ENCODE assay signal across 8 mouse cellular contexts in genomic region chr8:105900941-105901616, GRCm38 (mm10). TPM values are rescaled to one million over a fixed set of nuclear protein-coding genes. Genes with fewer than 3 reads are reported as not detected.
DNase-seq lines count a peak whose midpoint lies in the region; ATAC-seq and TF ChIP-seq lines count a peak whose summit lies in the region.

No protein-coding gene starts in this region.

- no peaks in the 10 kb centered on the region for H3K36me3 ChIP-seq in thymus, adult 2 months (ENCODE audit: control insufficient read depth, insufficient read depth, low read length)

- 0 out of 2 replicates have a peak, but pooled peaks cover 2% of the 10 kb centered on the region for H3K4me1 ChIP-seq in thymus, adult 2 months (replicated peaks; ENCODE audit: control insufficient read depth, insufficient read depth, low read length)

- TF ChIP-seq POLR2A in thymus, adult 2 months (IDR thresholded peaks at IDR 0.05; ENCODE audit: control insufficient read depth, extremely low read depth, insufficient read depth, low read length, poor library complexity): no peak

- ATAC-seq in cerebellum, adult (ENCODE audit: insufficient number of reproducible peaks, low FRiP score, low TSS enrichment): 0 out of 2 replicates have a peak, but pooled peaks have one; percentile 11
- peak; percentile 70 for ATAC-seq in inflammation-experienced regulatory T-cells, adult 6 months
- 0 out of 2 replicates have a peak, but pooled peaks have one; percentile 44 for ATAC-seq in monocyte, adult 5-6 weeks (replicated peaks; ENCODE audit: insufficient number of reproducible peaks, low FRiP score, low TSS enrichment, poor library complexity, severe bottlenecking)

- H3K27ac ChIP-seq in thymus, adult 2 months (ENCODE audit: control insufficient read depth, insufficient read depth, low read length): peak overlapping the region; percentile 39

- WGBS in thymus, adult 2 months: 24% methylated on average over 16 of the region's 16 CpGs

- TF ChIP-seq CTCF in thymus, adult 2 months (IDR thresholded peaks at IDR 0.05; ENCODE audit: borderline replicate concordance, control insufficient read depth, extremely low read depth, insufficient read depth, low read length, poor library complexity): no peak

- H3K27me3 ChIP-seq in thymus, adult 2 months (ENCODE audit: control insufficient read depth, insufficient read depth, low read length): no peaks in the 10 kb centered on the region

- DNase-seq in cerebellum, adult 9-11 months: no peak
- no peak for DNase-seq in thymus, adult 2 months
- DNase-seq in thymus, postnatal 36 days: no peak
- DNase-seq in adrenal gland, postnatal 36 days: no peak
- DNase-seq in adrenal gland, postnatal 4 days (ENCODE audit: low spot score in 2 of 2): no peak

- peak overlapping the region; percentile 91 for H3K4me3 ChIP-seq in thymus, adult 2 months (ENCODE audit: control insufficient read depth, insufficient read depth, low read length)

RNA-seq across cellular contexts. Expression of gene Pskh1, which starts 0.8 kb away (rescaled TPM):
- polyA plus RNA-seq in thymus, adult 2 months (2012; rRNA removed): 51.2 and 56.5 TPM in 2 replicates
- 10 to 100 TPM; 10.0 to 14.4 (median 11.1) TPM for polyA plus RNA-seq in inflammation-experienced regulatory T-cells, adult 6 months (2017; shearing (Covaris generic))
- total RNA-seq in monocyte, adult 5-6 weeks (2017): 11.4 to 15.3 TPM (median 11.6 TPM) in 3 replicates
- total RNA-seq in adrenal gland, postnatal 36 days (2021): 10 to 100 TPM; 29.0 to 33.1 TPM
- 10 to 100 TPM; 44.3 to 48.7 TPM for total RNA-seq in adrenal gland, postnatal 4 days (2021)

RNA-seq across cellular contexts. Expression of gene Nrn1l, which starts 7.7 kb away (rescaled TPM):
- polyA plus RNA-seq in thymus, adult 2 months (2012; rRNA removed): 5.0 and 5.3 TPM in 2 replicates
- 1 to 10 TPM in 2 of 3 experiments, not detected in 1; 1.2 to 1.8 TPM for polyA plus RNA-seq in inflammation-experienced regulatory T-cells, adult 6 months (2017; shearing (Covaris generic))
- total RNA-seq in monocyte, adult 5-6 weeks (2017): 3.6 TPM in 1 of 3 replicates, not detected in the others
- 1 to 10 TPM in 1 of 2 experiments, under 1 TPM in 1; 0.59 to 1.7 TPM for total RNA-seq in adrenal gland, postnatal 36 days (2021)
- under 1 TPM in 1 of 2 experiments, not detected in 1; 0.90 TPM for total RNA-seq in adrenal gland, postnatal 4 days (2021)

RNA-seq across cellular contexts. Expression of gene Edc4, which starts 20.4 kb away (rescaled TPM):
- polyA plus RNA-seq in thymus, adult 2 months (2012; rRNA removed): 193 and 207 TPM in 2 replicates
- polyA plus RNA-seq in inflammation-experienced regulatory T-cells, adult 6 months (2017; shearing (Covaris generic)): 10 to 100 TPM; 28.1 to 41.1 (median 33.9) TPM
- 29.2 to 48.9 TPM (median 46.8 TPM) in 3 replicates for total RNA-seq in monocyte, adult 5-6 weeks (2017)
- total RNA-seq in adrenal gland, postnatal 36 days (2021): 10 to 100 TPM; 31.6 to 38.2 TPM
- total RNA-seq in adrenal gland, postnatal 4 days (2021): 10 to 100 TPM; 50.3 to 51.3 TPM

RNA-seq across cellular contexts. Expression of gene Ctrl, which starts 32.6 kb away (rescaled TPM):
- polyA plus RNA-seq in thymus, adult 2 months (2012; rRNA removed): 6.9 and 8.4 TPM in 2 replicates
- 1 to 10 TPM; 3.0 to 4.1 (median 3.4) TPM for polyA plus RNA-seq in inflammation-experienced regulatory T-cells, adult 6 months (2017; shearing (Covaris generic))
- total RNA-seq in monocyte, adult 5-6 weeks (2017): not detected in 3 replicates
- under 1 TPM; 0.66 to 0.76 TPM for total RNA-seq in adrenal gland, postnatal 36 days (2021)
- total RNA-seq in adrenal gland, postnatal 4 days (2021): 10 to 100 TPM in 1 of 2 experiments, not detected in 1; 98.9 TPM

RNA-seq across cellular contexts. Expression of gene Psmb10, which starts 37.2 kb away (rescaled TPM):
- 375 and 484 TPM in 2 replicates for polyA plus RNA-seq in thymus, adult 2 months (2012; rRNA removed)
- 100 to 1,000 TPM; 368 to 388 (median 373) TPM for polyA plus RNA-seq in inflammation-experienced regulatory T-cells, adult 6 months (2017; shearing (Covaris generic))
- 98.5 to 154 TPM (median 99.0 TPM) in 3 replicates for total RNA-seq in monocyte, adult 5-6 weeks (2017)
- total RNA-seq in adrenal gland, postnatal 36 days (2021): 10 to 100 TPM; 68.1 to 87.1 TPM
- total RNA-seq in adrenal gland, postnatal 4 days (2021): 10 to 100 TPM; 76.8 to 84.8 TPM

Comparison
In these comparisons a context has a peak if more than half of its experiments do, and no peak if none do; other contexts are left out.
1. ATAC-seq: peak in every context shown above with its lines; median percentile 70 in inflammation-experienced regulatory T-cells, adult 6 months; 44 in monocyte, adult 5-6 weeks; 11 in cerebellum, adult.